In the genomic region with DNA sequence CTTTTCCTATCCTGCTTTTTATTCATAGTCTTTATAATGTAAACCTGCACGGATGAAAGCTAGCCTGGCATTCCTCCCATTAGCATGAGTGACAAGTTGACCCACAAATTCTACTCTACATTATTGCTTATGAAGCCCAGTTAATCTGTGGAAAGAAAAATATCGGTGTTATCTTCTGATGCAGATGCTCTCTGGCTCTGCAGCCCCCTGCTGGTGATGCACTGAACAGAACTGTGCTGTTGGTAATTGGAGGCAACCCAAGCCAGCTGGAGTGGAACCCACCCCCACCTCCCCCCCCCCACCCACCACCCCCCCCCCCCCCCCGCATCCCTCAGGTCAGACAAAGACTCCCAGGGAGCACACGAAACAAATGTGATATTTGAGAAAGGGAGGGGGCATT, we compare ENCODE assay signal across 9 mouse cellular contexts.
DNase-seq lines count a peak whose midpoint lies in the region; ATAC-seq and TF ChIP-seq lines count a peak whose summit lies in the region.
"Had no signal": no experiment of that assay in that cellular context is flagged by ENCODE, and none has a peak within 500 bp of the region (broad histone marks: within the 10 kb centered on the region; RNA-seq: fewer than 3 reads in every experiment).

No protein-coding gene starts in this region.

- 0 out of 2 replicates have a peak, but pooled peaks have one; percentile 60 for ATAC-seq in liver, embryonic 12.5 days
- ATAC-seq in neural tube, embryonic 14.5 days (ENCODE audit: low read depth), result peak; percentile 60; the same call in 1 of the 2 replicates

- H3K9me3 ChIP-seq in liver, embryonic 12.5 days (replicated peaks), result no peaks in the 10 kb centered on the region
- H3K9me3 ChIP-seq in neural tube, embryonic 14.5 days (ENCODE audit: control insufficient read depth, low read length), result no peaks in the 10 kb centered on the region

- H3K4me1 ChIP-seq in spleen, adult 2 months (ENCODE audit: control insufficient read depth, insufficient read depth, insufficient read length), result no peaks in the 10 kb centered on the region
- no peaks in the 10 kb centered on the region for H3K4me1 ChIP-seq in liver, embryonic 12.5 days
- no peaks in the 10 kb centered on the region for H3K4me1 ChIP-seq in neural tube, embryonic 14.5 days (ENCODE audit: control insufficient read depth, insufficient read depth, low read length)

- no peak for TF ChIP-seq POLR2A in spleen, adult 2 months (IDR thresholded peaks at IDR 0.05; ENCODE audit: low read depth, low read length)

- peak in 1 of 2 experiments; percentile 21 for DNase-seq in spleen, adult 2 months (ENCODE audit: low read depth in 1 of 2, low spot score in 2 of 2)
- DNase-seq in spleen, adult 12 weeks (ENCODE audit: low spot score), result no peak
- DNase-seq in cerebellum, postnatal 14 days, result peak; percentile 51 to 71
- DNase-seq in frontal cortex, postnatal 36 days (ENCODE audit: low spot score in 2 of 2), result peak; percentile 60 to 64
- peak; percentile 56 to 80 for DNase-seq in kidney, postnatal 25 days
- peak; percentile 63 for DNase-seq in urinary bladder, postnatal 25 days (ENCODE audit: low spot score)

- no peak overlapping the region for H3K9ac ChIP-seq in liver, embryonic 12.5 days
- H3K9ac ChIP-seq in neural tube, embryonic 14.5 days (replicated peaks; ENCODE audit: low read depth, low read length), result no peak overlapping the region

- H3K27me3 ChIP-seq in spleen, adult 2 months (ENCODE audit: control insufficient read depth, insufficient read depth, low read length), result no peaks in the 10 kb centered on the region
- H3K27me3 ChIP-seq in liver, embryonic 12.5 days (replicated peaks), result 0 out of 2 replicates have a peak, but pooled peaks cover 3% of the 10 kb centered on the region
- no peaks in the 10 kb centered on the region for H3K27me3 ChIP-seq in neural tube, embryonic 14.5 days (ENCODE audit: control insufficient read depth, insufficient read depth, low read length)

- no peaks in the 10 kb centered on the region for H3K36me3 ChIP-seq in spleen, adult 2 months (ENCODE audit: control insufficient read depth, insufficient read depth, low read length)
- no peaks in the 10 kb centered on the region for H3K36me3 ChIP-seq in liver, embryonic 12.5 days
- no peaks in the 10 kb centered on the region for H3K36me3 ChIP-seq in neural tube, embryonic 14.5 days (ENCODE audit: control insufficient read depth, insufficient read depth, low read length)

- H3K27ac ChIP-seq in spleen, adult 2 months (ENCODE audit: insufficient read depth, low read length), result no peak overlapping the region
- H3K27ac ChIP-seq in liver, embryonic 12.5 days, result no peak overlapping the region
- H3K27ac ChIP-seq in neural tube, embryonic 14.5 days (ENCODE audit: low read depth, low read length), result no peak overlapping the region

- no peak overlapping the region for H3K4me2 ChIP-seq in liver, embryonic 12.5 days
- no peak overlapping the region for H3K4me2 ChIP-seq in neural tube, embryonic 14.5 days (ENCODE audit: low read depth, low read length)

- H3K4me3 ChIP-seq in spleen, adult 2 months (ENCODE audit: extremely low read depth, insufficient read depth, insufficient read length), result no peak overlapping the region
- no peak overlapping the region for H3K4me3 ChIP-seq in liver, embryonic 12.5 days
- H3K4me3 ChIP-seq in neural tube, embryonic 14.5 days (ENCODE audit: low read depth, low read length), result no peak overlapping the region
- H3K4me3 ChIP-seq: myocyte had no signal

- WGBS in spleen, adult 2 months, result 35% methylated on average over 4 of the region's 4 CpGs
- WGBS in liver, embryonic 12.5 days (ENCODE audit: insufficient replicate concordance), result 40% methylated on average over 3 of the region's 4 CpGs
- 36% methylated on average over 3 of the region's 4 CpGs for WGBS in neural tube, embryonic 14.5 days

- peak; percentile 48; the same call in 1 of the 2 replicates for TF ChIP-seq CTCF in spleen, adult 2 months (IDR thresholded peaks at IDR 0.05; ENCODE audit: extremely low read depth, insufficient read depth, insufficient read length, insufficient replicate concordance)
